Mouse (Mus musculus): ENCODE measurements at regions not wholly inside any gene's neighbourhood (a gene's known extent, or its start where the extent isn't known, plus 50 kb on each side); places are given as distances from the start of the nearest gene placed in this dataset.

- ATAC-seq (replicated peaks in 1 of 2; ENCODE audit: insufficient read depth in 1 of 2, low FRiP score in 2 of 2, low TSS enrichment in 1 of 2, low read depth in 1 of 2, poor library complexity in 2 of 2, severe bottlenecking in 2 of 2), result 0 out of 4 replicates have a peak, but pooled peaks of 1 of the 2 experiments have one; percentile 12
Measured at GRCm38 (mm10) chr15:86566111-86566510, 351.9 kb downstream of the Tbc1d22a start.

- no peak for ATAC-seq (replicated peaks in 1 of 2; ENCODE audit: insufficient read depth in 1 of 2, low FRiP score in 2 of 2, low TSS enrichment in 1 of 2, low read depth in 1 of 2, poor library complexity in 2 of 2, severe bottlenecking in 2 of 2)
Measured at GRCm38 (mm10) chr15:86574311-86574710, 360.1 kb downstream of the Tbc1d22a start.

- no peak for ATAC-seq (replicated peaks in 1 of 2; ENCODE audit: insufficient read depth in 1 of 2, low FRiP score in 2 of 2, low TSS enrichment in 1 of 2, low read depth in 1 of 2, poor library complexity in 2 of 2, severe bottlenecking in 2 of 2)
Measured at GRCm38 (mm10) chr15:86576666-86577065, 362.4 kb downstream of the Tbc1d22a start.

GRCm38 (mm10) chr15:86578689-86579088 lies 364.4 kb downstream of the Tbc1d22a start:
- ATAC-seq (replicated peaks in 1 of 2; ENCODE audit: insufficient read depth in 1 of 2, low FRiP score in 2 of 2, low TSS enrichment in 1 of 2, low read depth in 1 of 2, poor library complexity in 2 of 2, severe bottlenecking in 2 of 2), result no peak

GRCm38 (mm10) chr15:86582240-86583090 lies 368.2 kb downstream of the Tbc1d22a start:
- no peak for ATAC-seq (replicated peaks in 1 of 2; ENCODE audit: insufficient read depth in 1 of 2, low FRiP score in 2 of 2, low TSS enrichment in 1 of 2, low read depth in 1 of 2, poor library complexity in 2 of 2, severe bottlenecking in 2 of 2)

- ATAC-seq (replicated peaks in 1 of 2; ENCODE audit: insufficient read depth in 1 of 2, low FRiP score in 2 of 2, low TSS enrichment in 1 of 2, low read depth in 1 of 2, poor library complexity in 2 of 2, severe bottlenecking in 2 of 2), result 0 out of 4 replicates have a peak, but pooled peaks of 1 of the 2 experiments have one; percentile 14
Measured at GRCm38 (mm10) chr15:86585716-86586115, 371.5 kb downstream of the Tbc1d22a start.

GRCm38 (mm10) chr15:86587209-86587608 lies 372.9 kb downstream of the Tbc1d22a start:
- no peak for ATAC-seq (replicated peaks in 1 of 2; ENCODE audit: insufficient read depth in 1 of 2, low FRiP score in 2 of 2, low TSS enrichment in 1 of 2, low read depth in 1 of 2, poor library complexity in 2 of 2, severe bottlenecking in 2 of 2)

GRCm38 (mm10) chr15:86590033-86590432 lies 375.8 kb downstream of the Tbc1d22a start:
- no peak for ATAC-seq (replicated peaks in 1 of 2; ENCODE audit: insufficient read depth in 1 of 2, low FRiP score in 2 of 2, low TSS enrichment in 1 of 2, low read depth in 1 of 2, poor library complexity in 2 of 2, severe bottlenecking in 2 of 2)

GRCm38 (mm10) chr15:86590896-86591295 lies 376.6 kb downstream of the Tbc1d22a start:
- ATAC-seq (replicated peaks in 1 of 2; ENCODE audit: insufficient read depth in 1 of 2, low FRiP score in 2 of 2, low TSS enrichment in 1 of 2, low read depth in 1 of 2, poor library complexity in 2 of 2, severe bottlenecking in 2 of 2), result no peak

- ATAC-seq (replicated peaks in 1 of 2; ENCODE audit: insufficient read depth in 1 of 2, low FRiP score in 2 of 2, low TSS enrichment in 1 of 2, low read depth in 1 of 2, poor library complexity in 2 of 2, severe bottlenecking in 2 of 2), result peak; percentile 91 to 93
Measured at GRCm38 (mm10) chr15:86593404-86593803, 379.1 kb downstream of the Tbc1d22a start.

- ATAC-seq (replicated peaks in 1 of 2; ENCODE audit: insufficient read depth in 1 of 2, low FRiP score in 2 of 2, low TSS enrichment in 1 of 2, low read depth in 1 of 2, poor library complexity in 2 of 2, severe bottlenecking in 2 of 2), result no peak
Measured at GRCm38 (mm10) chr15:86606411-86606810, 392.2 kb downstream of the Tbc1d22a start.

- ATAC-seq (replicated peaks in 1 of 2; ENCODE audit: insufficient read depth in 1 of 2, low FRiP score in 2 of 2, low TSS enrichment in 1 of 2, low read depth in 1 of 2, poor library complexity in 2 of 2, severe bottlenecking in 2 of 2), result no peak
Measured at GRCm38 (mm10) chr15:86609692-86610091, 395.4 kb downstream of the Tbc1d22a start.

- no peak for ATAC-seq (replicated peaks in 1 of 2; ENCODE audit: insufficient read depth in 1 of 2, low FRiP score in 2 of 2, low TSS enrichment in 1 of 2, low read depth in 1 of 2, poor library complexity in 2 of 2, severe bottlenecking in 2 of 2)
Measured at GRCm38 (mm10) chr15:86631376-86631775, 417.1 kb downstream of the Tbc1d22a start.

- no peak for ATAC-seq (replicated peaks in 1 of 2; ENCODE audit: insufficient read depth in 1 of 2, low FRiP score in 2 of 2, low TSS enrichment in 1 of 2, low read depth in 1 of 2, poor library complexity in 2 of 2, severe bottlenecking in 2 of 2)
Measured at GRCm38 (mm10) chr15:86645244-86645643, 431.0 kb downstream of the Tbc1d22a start.

GRCm38 (mm10) chr15:86648131-86648530 lies 433.9 kb downstream of the Tbc1d22a start:
- ATAC-seq (replicated peaks in 1 of 2; ENCODE audit: insufficient read depth in 1 of 2, low FRiP score in 2 of 2, low TSS enrichment in 1 of 2, low read depth in 1 of 2, poor library complexity in 2 of 2, severe bottlenecking in 2 of 2), result no peak

GRCm38 (mm10) chr15:86673096-86673520 lies 458.8 kb downstream of the Tbc1d22a start:
- ATAC-seq (replicated peaks in 1 of 2; ENCODE audit: insufficient read depth in 1 of 2, low FRiP score in 2 of 2, low TSS enrichment in 1 of 2, low read depth in 1 of 2, poor library complexity in 2 of 2, severe bottlenecking in 2 of 2), result no peak

- no peak for ATAC-seq (replicated peaks in 1 of 2; ENCODE audit: insufficient read depth in 1 of 2, low FRiP score in 2 of 2, low TSS enrichment in 1 of 2, low read depth in 1 of 2, poor library complexity in 2 of 2, severe bottlenecking in 2 of 2)
Measured at GRCm38 (mm10) chr15:86677016-86677415, 462.8 kb downstream of the Tbc1d22a start.

GRCm38 (mm10) chr15:86683081-86683480 lies 468.8 kb downstream of the Tbc1d22a start:
- ATAC-seq (replicated peaks in 1 of 2; ENCODE audit: insufficient read depth in 1 of 2, low FRiP score in 2 of 2, low TSS enrichment in 1 of 2, low read depth in 1 of 2, poor library complexity in 2 of 2, severe bottlenecking in 2 of 2), result no peak

- ATAC-seq (replicated peaks in 1 of 2; ENCODE audit: insufficient read depth in 1 of 2, low FRiP score in 2 of 2, low TSS enrichment in 1 of 2, low read depth in 1 of 2, poor library complexity in 2 of 2, severe bottlenecking in 2 of 2), result no peak
Measured at GRCm38 (mm10) chr15:86689694-86690093, 475.4 kb downstream of the Tbc1d22a start.

Measured in hematopoietic stem cell, adult 5-6 weeks (primary cell).